Mouse (Mus musculus): ENCODE data around the gene Ak3.

Gene Ak3

DNA sequence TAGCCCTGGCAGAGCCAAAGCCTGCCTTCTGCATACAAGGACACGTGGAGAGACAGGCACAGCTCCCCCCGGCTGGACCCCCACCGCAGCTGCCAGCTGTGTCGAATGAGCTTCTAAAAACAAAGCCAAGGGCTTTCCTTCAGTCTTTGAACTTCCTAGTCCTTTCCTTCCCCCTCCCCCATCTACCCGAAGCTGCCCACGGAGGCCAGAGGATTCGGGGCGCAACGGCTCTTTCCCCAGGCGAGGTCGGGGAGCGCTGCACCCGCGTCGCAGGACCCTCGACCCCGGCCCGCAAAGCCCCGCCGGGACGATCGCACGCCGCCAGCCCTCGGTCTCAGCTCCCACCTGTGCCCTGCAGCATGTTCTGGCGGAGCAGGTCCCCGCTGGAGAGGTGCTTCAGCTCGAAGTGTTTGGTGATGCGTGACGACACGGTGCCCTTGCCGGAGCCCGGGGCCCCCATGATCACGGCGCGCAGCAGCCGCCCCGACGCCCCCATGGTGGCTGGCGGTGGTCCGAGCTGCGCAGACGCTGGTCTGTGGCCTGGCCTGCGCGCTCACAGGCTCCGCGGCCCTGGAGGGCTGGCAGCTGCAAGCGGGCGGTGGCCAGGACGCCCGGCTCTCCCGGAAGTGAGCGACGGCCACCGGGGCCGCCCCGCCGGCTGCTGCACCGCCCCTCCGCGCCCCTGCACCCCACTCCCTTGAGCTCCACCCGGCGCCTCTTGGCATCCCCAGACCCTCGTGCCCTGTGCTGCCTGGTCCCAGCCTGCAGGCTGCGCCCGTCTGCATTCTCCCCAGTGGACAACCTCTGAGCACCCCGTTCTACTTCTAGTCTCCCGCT, at the start of gene Ak3:
Gene Ak3, minus strand, starts transcription at position 628 of the 837 bp plus-strand sequence.
- in situ Hi-C loops (cut with MboI, MseI), result no loop called here

DNA sequence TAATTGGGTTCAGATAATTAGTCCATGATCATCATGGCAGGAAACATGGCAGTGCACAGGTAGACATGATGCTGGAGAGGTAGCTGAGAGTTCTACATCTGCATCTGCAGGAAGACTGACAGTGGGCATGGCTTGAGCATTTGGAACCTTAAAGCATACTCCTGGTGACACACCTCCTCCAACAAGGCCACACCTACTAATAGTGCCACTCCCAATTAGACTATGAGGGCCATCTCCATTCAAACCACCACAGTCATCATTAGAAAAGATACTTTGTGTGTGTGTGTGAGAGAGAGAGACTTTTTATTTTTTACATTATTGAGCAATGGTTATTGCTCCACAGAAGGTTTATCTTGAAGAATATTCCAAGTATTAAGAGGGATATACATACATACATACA, 44.4 kb upstream of the Ak3 start:
- in situ Hi-C loops (cut with MboI, MseI), result no loop called here

DNA sequence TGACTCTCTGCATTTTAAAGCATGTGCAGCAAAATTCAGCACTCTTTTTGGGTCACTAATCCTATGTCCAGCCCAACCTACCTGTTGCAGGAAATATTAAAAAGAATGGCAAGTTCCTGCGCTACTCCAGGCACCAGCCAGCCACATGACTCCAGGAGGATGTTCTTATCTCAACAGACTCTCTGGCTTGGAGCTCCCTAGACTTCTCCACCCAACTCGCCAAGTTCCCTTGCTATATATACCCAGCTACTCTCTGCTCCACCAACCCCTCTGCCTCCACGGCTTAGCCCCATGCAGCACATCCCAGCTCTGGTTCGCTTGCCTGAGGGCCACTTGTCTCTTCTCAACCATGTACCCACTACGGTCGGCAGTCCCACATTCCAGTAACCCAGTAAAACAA, 40.9 kb upstream of the Ak3 start:
- in situ Hi-C loops (cut with MboI, MseI), result no loop called here

DNA sequence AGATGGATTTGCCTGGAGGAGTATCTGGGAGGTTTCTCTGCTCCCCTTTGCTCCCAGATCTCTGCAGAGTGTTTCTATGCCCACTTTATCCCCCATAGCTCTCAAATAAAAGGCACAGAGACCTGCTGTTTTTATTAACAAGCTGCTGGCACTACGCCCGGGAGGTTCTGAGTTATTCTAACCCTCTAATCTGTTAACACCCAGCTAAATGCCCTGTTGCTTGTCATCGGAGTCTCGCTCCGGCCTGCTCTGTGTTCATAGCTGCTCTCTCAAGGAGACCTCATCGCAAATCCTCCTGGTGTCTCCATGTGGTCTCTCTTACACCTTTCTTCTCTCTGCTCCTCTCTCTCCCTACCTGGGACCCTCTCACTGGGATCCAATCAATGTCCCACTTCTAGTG, 27.0 kb upstream of the Ak3 start:
- in situ Hi-C loops (cut with MboI, MseI), result loop anchor here in 1 of 2 experiments (5.0 kb wide), 1 partner anchor 47 kb away; no protein-coding TSS in a partner anchor

DNA sequence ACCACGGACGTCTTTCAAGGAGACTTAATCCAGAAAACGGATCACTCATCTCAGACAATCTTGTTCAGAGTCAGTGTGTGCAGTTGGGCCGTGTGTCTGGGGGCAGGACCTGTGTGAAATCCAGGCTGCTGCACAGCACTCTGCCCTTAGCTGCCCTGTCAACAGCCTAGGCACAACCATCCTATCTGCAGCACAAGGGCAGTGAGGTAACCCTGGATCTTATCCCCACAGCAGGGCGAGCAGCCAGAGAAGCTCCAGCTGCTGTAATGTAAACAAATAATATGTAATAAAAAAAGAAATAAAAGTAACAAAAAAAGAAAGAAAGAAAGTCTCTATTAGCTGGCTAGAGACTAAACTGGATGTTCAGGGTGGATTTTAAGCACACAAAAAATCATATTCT, 21.4 kb upstream of the Ak3 start:
- in situ Hi-C loops (cut with MboI, MseI), result loop anchor here (5.0 kb wide), 3 partner anchors 33 to 183 kb away; partner anchors contain the start of genes Jak2 (in 1 of the 2) and Rcl1 (in 1 of the 2)

DNA sequence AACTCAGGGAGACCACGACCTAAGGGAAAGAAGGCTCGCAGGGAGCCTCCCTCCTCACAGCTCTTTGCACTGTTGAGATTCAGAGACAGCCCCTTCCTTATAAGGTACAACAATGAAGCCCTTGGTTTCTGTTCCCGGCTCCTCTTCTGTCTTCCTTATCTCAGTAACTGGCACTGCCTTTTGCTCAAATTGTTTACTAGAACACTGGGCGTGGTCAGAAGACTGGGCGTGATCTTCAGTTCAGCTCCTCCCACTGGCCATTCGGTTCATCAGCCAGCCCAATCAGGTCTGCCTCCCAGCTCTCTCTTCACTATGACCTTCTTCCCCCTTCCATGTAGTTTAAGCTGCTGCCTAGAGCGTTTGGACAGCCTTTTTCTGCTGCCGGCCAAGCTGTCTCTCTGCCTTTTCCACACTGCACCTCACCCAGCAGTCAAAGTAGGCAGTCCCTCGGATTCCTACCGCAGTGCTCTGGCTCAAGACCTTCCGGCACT, 19.3 kb upstream of the Ak3 start:
- in situ Hi-C loops (cut with MboI, MseI), result loop anchor here (5.0 kb wide), 3 partner anchors 35 to 185 kb away; partner anchors contain the start of genes Jak2 (in 1 of the 2) and Rcl1 (in 1 of the 2)

DNA sequence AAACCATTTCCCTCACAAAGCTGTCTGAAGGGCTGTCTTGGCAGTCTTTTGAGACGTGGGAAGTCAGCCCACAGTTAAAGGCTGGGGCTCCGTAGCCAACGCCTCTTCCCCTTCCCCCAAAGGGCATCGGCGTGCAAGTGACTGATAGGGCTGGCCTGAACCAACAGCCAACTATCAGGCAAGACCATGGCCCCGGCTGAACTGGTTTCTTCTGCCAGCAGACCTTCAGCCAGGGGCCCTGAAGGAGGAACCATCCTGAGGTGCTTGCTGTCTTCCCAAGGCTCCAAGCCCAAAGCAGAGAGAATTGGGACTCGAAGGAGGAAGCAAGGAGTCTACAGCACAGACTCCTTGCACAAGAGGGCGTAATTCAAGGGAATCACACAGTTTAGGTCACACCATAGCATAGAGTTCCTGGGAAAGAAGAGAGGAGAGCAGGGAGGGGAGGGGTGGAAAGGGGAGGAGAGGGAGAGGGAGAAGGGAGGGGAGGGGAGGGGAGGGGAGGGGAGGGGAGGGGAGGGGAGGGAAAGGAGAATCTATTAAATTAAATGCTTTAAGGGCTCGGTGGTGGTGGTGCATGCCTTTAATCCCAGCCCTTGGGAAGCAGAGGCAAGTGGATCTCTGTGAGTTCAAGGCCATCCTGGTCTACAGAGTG, 16.8 kb upstream of the Ak3 start:
- in situ Hi-C loops (cut with MboI, MseI), result loop anchor here (5.0 kb wide), 3 partner anchors 38 to 188 kb away; partner anchors contain the start of genes Jak2 (in 2 of the 2) and Rcl1 (in 1 of the 2)

DNA sequence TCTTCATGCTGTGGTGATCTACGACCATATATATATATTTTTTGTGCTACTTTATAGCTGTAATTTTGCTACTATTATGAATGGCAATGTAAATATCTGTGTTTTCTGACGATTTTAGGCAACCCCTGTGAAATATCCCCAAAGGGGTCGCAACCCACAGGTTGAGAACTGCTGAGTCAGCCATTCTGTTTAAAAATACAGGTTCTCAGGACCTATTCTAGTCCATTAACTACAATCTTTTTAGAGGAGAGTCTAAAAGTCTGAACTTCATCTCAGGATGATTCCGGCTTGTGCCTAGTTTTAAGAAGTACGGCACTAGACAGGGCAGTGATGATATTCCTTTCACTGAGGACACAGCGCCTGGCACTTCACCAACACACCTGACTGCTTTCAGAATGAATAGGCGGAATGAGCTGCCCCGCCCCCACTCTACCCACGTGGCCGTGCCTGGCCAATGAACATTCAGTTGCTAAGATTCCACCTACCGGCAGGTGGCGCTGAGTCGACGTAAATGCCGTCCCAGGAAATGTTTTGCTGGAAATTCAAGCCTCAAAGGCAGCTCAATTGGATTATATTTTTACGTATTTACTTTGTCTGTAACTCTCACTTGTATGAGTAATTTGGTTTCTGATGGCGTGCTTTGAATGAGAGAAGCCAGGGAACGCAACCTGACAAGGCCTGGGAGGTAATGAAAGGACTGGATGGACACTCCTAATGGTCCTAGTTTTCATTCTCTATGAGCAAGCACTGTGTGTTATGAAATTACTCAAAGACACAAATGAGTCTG, 16.0 kb upstream of the Ak3 start:
- in situ Hi-C loops (cut with MboI, MseI), result loop anchor here in 1 of 2 experiments (5.0 kb wide), 1 partner anchor 189 kb away; the partner anchor contains the start of gene Jak2

DNA sequence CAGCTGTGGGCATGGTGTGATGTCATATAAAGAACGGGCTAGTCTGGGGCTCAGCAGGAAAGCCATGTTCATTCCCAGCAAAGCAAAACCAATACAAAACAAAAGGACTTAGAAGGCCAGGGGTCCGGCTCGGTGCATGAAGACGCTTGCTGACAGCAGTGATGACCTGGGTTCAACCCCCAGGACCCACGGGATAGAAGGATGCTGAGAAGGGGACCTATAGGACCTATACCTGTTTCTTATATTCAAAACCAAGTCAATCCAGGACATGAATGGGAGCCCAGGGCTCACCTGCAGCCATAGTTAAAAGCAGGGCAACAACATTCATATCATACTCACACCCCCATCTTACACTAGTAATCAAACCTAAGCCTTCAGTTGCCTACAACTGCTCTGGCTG, 15.2 kb upstream of the Ak3 start:
- in situ Hi-C loops (cut with MboI, MseI), result loop anchor here in 1 of 2 experiments (5.0 kb wide), 1 partner anchor 189 kb away; the partner anchor contains the start of gene Jak2

DNA sequence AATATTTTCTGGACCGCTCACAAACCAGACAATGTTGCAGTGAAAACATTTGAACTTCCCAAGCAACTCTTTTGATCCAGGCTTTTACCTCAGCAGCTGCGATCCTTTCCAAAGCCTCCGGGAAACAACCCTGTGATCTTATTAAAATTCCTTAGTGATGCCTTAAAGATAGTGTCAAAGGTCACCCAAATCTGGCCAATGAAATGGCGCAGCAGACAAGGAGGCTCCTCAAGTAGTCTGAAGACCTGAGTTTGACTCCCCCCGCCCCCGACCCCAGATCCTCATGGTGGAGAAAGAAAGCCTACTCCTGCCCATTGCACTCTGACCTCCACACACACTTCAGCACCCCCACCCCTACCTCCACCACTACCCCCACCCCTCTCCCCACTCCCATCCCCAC, 12.5 kb upstream of the Ak3 start:
- in situ Hi-C loops (cut with MboI, MseI), result loop anchor here in 1 of 2 experiments (5.0 kb wide), 1 partner anchor 192 kb away; the partner anchor contains the start of gene Jak2

DNA sequence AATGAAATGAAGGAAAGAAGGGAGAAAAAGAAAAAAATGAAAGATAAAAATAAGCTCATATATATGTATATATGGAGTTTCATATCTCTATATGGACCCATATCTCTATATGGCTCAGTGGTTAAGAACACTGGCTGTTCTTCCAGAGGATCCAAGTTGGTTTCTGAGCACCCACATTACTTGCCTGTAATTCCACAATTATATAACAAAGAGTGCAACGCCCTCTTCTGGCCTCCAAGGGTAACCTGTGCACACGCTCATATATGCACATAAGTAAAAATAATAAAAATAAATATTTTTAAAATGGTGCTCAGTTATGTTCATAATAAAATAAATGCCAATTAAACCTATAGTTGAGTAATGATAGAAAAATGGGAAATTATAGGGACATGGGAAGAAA, 11.9 kb upstream of the Ak3 start:
- in situ Hi-C loops (cut with MboI, MseI), result loop anchor here (5.0 to 10.0 kb wide), 2 partner anchors 193 to 1285 kb away; partner anchors contain the start of gene Jak2 (in 1 of the 2)

DNA sequence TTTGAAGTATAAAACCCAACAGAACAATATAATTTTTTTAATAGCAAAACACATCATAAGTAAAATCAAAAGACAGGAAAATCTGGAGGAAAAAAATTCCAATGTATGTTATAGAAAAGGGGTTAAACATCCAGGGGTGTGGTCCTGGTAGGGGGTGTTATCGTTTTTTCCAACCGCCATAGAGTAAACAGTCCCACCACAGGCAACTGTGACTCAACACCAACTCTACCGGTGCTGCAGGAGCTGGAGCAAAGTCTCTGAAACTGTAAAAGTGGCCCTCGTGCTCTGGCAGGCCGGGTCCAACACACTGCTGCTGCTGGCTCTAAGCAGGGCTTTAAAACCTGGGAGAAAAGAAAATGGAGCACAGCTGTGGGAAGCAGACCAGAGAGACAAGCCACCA, 11.0 kb upstream of the Ak3 start:
- in situ Hi-C loops (cut with MboI, MseI), result loop anchor here in 1 of 2 experiments (10.0 kb wide), 1 partner anchor 1286 kb away; no protein-coding TSS in a partner anchor

DNA sequence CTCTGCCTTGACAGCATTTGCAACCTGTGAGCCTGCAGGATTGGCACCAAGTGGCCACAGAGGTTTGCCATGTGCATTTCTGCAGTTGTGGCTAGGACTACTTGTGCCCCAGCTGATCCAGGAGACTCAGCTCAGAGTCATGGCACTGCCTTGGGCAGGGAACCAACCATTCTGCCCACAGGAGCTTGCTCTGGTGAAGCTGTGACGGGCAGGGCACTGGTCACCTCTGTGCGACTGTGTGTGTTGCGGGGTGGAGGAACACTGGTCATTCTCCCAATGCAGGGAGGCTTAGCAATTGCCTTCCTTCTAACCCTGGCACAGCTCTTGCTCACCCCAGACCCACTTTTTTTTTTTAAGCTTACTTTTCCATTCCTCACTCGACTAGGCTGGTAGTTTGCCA, 7.7 kb upstream of the Ak3 start:
- in situ Hi-C loops (cut with MboI, MseI), result loop anchor here in 1 of 2 experiments (10.0 kb wide), 1 partner anchor 1289 kb away; no protein-coding TSS in a partner anchor

DNA sequence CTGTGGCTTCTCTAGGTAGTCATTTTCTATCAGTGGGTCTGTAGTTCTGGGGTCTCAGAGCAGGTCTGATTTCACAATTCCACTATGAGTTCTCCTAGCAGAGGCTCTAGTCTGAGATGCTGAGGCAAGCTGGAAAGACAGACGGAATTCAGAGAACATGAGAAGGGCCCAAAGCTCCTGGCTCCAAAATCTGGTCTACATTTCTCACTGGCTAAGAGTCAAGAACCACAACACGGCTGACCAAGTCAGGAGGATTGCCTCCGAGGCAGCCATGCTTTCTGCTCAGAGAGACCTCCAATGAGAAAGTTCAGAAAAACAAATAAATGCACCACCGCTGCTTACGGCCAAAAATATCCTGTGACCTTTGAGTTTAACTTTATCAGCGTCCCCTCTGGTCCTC, 6.8 kb upstream of the Ak3 start:
- in situ Hi-C loops (cut with MboI, MseI), result loop anchor here in 1 of 2 experiments (10.0 kb wide), 1 partner anchor 1290 kb away; no protein-coding TSS in a partner anchor

DNA sequence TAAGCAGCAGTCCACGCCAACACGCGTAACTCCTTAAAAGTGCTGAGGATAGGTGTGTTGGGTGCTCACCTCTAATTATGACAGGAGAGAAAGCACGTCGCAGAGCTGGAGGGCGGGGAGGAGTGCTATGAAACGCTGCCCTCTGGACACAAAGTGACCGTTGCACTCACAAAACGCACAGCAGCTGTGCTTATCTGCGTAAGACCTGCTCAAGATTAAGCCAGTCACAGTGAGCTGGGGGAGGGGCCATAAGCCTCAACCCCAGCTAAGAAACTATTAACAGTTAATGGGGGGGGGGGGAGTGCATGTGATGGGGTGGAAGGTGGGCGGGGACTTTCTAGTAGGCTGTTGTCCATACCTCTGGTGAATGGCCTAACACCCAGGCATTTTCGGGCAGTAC, 5.0 kb upstream of the Ak3 start:
- in situ Hi-C loops (cut with MboI, MseI), result loop anchor here in 1 of 2 experiments (10.0 kb wide), 1 partner anchor 1292 kb away; no protein-coding TSS in a partner anchor

DNA sequence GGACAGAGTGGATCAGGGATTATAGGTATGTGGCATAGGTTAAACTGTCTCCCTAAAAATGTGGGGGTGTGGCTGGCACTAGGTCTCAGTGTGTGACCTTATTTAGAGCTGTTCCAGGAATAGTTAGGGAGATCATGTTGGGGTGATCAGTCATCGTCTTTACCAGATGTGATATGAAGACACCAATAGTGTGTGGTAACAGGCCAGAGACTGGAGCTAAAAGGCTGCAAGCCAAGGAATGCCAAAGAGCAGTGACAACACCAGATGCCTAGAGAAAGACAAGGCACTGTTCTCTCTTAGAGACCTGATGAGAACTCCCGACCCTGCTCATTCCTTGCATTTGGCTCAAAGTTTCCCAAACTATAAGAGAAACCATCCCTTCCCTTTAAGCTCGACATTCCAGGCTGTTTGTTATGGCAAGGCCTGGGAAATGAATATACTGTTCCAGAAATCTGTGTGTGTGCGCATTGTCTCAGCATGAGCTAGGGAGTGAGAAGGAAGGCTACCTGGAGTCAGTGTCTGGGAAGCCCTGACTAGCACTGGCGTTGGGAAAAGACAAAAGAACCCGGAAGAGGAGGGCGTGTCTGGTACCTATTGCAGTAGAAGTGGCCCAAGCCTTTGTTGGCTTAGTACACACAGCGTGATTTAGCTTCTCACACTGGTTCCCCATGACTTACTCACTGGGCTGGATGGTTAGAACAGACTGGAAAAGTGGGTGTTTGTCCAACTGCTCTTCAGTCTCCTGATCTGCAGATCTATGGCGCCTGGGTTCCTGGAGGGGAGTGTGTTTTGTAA, 2.6 kb upstream of the Ak3 start:
- in situ Hi-C loops (cut with MboI, MseI), result loop anchor here in 1 of 2 experiments (10.0 kb wide), 1 partner anchor 1294 kb away; no protein-coding TSS in a partner anchor

DNA sequence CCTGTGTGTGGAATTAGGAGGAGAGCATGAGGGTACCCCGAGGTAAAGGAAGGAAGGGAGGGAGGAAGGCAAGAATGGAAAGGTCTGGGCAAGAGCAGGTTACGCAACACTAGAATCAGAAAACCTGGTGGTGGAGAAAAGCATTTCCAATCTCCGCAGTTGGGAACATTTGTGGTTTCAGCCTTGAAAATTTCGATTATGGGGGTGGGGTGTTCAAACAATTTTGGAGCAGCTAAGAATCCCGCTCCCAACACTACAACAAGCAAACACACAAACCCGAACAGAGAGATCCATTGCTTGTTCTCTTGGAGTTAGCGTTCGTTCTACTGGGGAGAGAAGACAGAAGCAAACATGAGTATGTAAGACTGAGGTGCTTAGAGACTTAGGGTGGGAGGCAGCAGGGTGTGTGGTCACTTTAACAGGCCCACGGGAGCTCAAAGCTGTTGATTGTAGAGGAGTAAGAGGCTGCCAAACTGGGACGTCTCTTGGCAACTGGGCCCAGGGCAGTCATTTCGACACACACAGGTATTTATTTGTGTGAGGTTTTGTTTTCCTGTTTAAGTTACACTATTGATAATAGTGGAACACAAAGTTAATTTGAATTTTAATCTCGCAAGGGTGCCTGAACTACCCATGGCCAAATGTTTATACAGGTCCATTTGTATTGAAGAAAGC, 1.8 kb upstream of the Ak3 start:
- in situ Hi-C loops (cut with MboI, MseI), result loop anchor here in 1 of 2 experiments (10.0 kb wide), 1 partner anchor 1295 kb away; no protein-coding TSS in a partner anchor

DNA sequence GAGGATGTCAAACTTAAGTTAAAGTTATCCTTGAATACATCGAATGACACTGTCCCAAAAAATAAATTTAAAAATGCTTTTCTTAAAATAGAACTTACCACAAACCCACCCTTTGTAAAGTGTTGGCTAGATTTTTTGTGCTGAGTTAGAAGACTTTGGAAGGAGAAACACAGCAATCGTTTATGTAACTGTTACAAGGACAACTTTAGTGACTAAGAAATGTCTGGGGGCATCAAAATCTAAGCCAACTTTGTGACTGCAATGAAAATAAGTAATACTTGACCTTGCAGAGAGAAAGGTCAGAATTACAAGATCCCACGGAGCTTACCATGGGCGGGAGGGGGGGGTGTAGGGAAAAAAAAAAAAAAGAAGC, 814 bp downstream of the Ak3 start:
- in situ Hi-C loops (cut with MboI, MseI), result no loop called here

DNA sequence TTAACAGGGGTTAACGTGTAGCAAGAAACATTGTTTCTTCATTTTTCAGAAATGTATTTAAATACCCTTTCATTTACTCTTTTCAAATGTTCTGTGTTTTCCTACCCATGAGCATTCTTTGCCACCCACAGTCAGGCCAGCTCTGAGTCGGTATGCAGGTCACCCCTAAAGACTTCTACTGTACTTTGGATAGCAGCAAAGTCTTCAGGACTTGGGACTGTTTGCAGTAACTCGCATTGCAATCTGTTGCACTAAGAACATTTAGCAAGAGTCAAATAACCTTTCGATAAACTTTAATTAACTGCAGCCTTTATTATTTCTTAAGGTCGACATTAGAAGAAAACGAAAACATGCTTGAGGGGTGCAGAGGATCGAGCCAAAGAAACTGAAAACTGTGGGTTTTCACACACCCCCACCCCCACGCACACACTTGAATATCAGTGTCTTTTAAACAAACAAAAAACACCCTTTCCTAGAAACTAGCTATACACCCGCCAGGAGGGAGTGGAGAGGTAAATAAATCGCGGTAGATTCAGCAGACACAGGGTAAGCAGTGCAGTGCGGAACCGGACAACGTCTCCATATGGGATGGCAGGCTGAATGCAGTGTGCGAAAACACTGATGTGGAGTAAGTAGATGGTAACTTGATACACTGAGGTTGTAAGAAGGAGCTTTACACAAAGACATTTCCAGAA, 1.7 kb downstream of the Ak3 start:
- in situ Hi-C loops (cut with MboI, MseI), result no loop called here
